Mouse (Mus musculus) Patski (cell line): Measurements from ENCODE around the gene Slc35f4. TPM values are rescaled to one million over a fixed set of nuclear protein-coding genes. Genes with fewer than 3 reads are reported as not detected.

ENCODE experiments used
- ATAC-seq: fragments of 100-300 bp; one replicate; pipeline ENCODE4 v1.8.0; 2021
- CTCF ChIA-PET: fragments of 350-600 bp; sonication (Branson Sonifier 250); formaldehyde crosslinking; loops from one replicate; lab custom pipeline; 2022; ENCODE audit warnings: inconsistent platforms; lab: Charles Lee
- POLR2A ChIA-PET: fragments of 350-600 bp; sonication (Branson Sonifier 250); formaldehyde crosslinking; loops from one replicate; lab custom pipeline; 2022; ENCODE audit warnings: antibody characterized with exemption, inconsistent platforms; lab: Charles Lee
- DNase-seq: peaks from one replicate; pipeline ENCODE4 v3.0.0-alpha.2; 2011; ENCODE audit warnings: low read depth, low spot score
- H3K27me3 ChIP-seq: fragments of 371-371 bp; one replicate; pipeline ENCODE4 v1.5.1; 2021
- CTCF ChIP-seq: fragments of 100-300 bp; IDR thresholded peaks from one replicate; pipeline ENCODE4 v1.5.1; 2021
- in situ Hi-C: fragments of 300-500 bp; cut with MboI; formaldehyde crosslinking; loops from 3 replicates; pipeline ENCODE4 v1.11.1; 2018; ENCODE audit warnings: low pct_unique_long_range_greater_than_20kb, mixed read lengths
- polyA plus RNA-seq: library from polyadenylated mRNA; unstranded; gene quantifications from one replicate; pipeline ENCODE4 v1.2.3, GENCODE M21; 2021

Gene Slc35f4
- polyA plus RNA-seq, 1 experiment from 2014 or later, result not detected

DNA sequence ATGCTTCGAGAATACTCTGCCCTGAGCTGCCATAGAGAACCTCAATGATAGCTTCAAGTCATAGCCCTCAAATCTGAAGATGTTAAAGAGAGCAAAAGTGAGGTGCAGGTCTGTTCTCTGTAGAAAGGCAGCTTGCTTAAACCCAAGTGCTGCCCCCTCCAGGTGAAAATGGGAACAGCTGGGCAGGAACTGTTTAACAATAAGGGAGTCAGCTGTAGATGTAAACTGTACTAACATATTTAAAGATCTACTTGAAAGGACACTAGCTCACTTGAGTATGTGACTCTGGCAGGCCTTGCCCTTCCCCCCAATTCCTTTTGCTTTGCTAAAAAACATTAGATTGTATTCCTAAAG, 177.0 kb downstream of the Slc35f4 start:
- in situ Hi-C loops, result loop anchor here (5.0 kb wide), 1 partner anchor 112 kb away; no protein-coding TSS in a partner anchor
- ChIA-PET POLR2A (interaction anchor here (0.8 kb wide), 1 partner anchor 109 kb away, joined by 4 read pairs; no protein-coding TSS in a partner anchor), CTCF (interaction anchor here (0.7 to 4.0 kb wide), 11 partner anchors 9 to 437 kb away, joined by 3 to 29 read pairs (median 3); no protein-coding TSS in a partner anchor)
- H3K27me3 ChIP-seq, result no peaks in the 10 kb centered on the region
- DNase-seq, result no peak
- ATAC-seq, result peak; percentile 37
- peak; percentile 72 for TF ChIP-seq CTCF

DNA sequence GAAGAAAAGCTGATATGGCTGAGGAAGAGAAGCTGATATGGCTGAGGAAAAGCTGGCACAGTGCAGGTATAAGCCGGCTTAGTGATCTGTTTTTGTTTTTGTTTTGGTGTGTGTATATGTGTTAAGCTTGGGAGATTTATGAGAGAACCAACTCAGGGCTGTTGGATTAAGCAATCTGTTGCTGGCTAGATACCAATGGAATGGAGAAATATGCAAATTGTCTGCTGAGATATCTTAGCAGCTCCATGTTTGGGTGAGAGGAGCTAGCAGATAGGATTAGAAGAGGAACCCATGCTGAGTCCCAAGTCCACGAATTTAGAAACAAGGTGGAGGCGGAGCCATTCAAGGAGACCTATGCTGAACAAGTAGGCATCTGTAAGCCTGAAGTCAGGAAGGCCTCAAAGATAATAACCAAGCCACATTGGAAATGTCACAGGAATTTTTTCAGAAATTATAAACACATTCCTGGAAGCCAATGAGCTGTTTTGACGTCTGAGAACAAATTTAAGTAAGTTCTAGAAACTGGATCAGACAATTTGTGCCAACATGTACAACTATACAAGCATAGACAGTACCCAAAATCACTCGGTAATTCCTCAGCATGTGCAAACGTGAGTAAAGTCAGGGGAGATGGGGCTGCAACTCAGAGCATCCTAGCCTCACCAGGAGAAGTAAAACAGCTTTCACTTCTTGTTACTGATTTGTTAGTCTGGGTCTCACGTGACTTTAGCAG, 177.5 kb downstream of the Slc35f4 start:
- CTCF ChIA-PET, result interaction anchor here (0.7 to 4.0 kb wide), 14 partner anchors 9 to 438 kb away, joined by 3 to 29 read pairs (median 3); no protein-coding TSS in a partner anchor
- DNase-seq, result no peak
- peak; percentile 41 for ATAC-seq
- in situ Hi-C loops, result loop anchor here (5.0 kb wide), 1 partner anchor 111 kb away; no protein-coding TSS in a partner anchor
- H3K27me3 ChIP-seq, result no peaks in the 10 kb centered on the region
- POLR2A ChIA-PET, result interaction anchor here (0.8 kb wide), 1 partner anchor 108 kb away, joined by 4 read pairs; no protein-coding TSS in a partner anchor
- TF ChIP-seq CTCF, result no peak

DNA sequence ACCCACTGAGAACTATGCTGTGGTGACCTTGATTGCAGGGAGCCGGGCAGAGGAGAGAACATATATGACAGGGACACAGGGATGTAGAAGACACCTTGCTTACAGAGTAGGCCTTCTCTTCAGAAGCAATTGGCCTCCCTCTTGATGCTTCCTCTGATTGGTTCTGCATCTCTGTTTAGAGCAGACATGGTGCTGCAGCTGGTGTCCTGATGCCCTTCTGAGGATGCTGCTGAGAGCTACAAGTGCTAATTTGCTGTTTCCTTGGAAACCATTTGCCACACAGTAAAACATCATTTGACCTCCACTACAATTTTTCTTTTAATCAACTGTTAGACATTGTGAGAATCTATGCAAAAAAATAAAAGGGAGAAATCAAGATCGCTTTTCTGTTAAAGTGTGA, 180.0 kb downstream of the Slc35f4 start:
- ATAC-seq, result no peak
- CTCF ChIA-PET, result no interaction called here
- POLR2A ChIA-PET, result no interaction called here
- no peak for TF ChIP-seq CTCF
- no peaks in the 10 kb centered on the region for H3K27me3 ChIP-seq
- in situ Hi-C loops, result loop anchor here (5.0 kb wide), 1 partner anchor 109 kb away; no protein-coding TSS in a partner anchor
- no peak for DNase-seq

DNA sequence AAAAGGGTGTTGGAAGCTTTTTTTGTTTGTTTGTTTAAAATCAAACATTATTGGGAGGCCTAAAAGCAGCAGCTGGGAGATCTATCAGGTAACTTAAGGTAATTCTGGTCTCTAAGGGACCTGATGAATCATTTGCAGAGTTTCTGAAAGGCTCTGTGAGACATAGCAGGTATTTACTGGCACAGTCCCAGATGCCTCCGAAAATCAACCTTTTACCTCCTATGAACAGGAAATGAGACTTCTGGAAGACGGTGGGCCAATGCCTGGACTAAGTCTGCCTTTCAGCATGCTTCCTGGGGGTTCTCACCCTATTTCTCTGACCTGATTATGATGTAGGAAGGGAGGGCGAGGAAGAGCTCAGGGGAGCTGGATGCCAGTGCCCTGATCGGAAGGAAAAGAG, 188.8 kb downstream of the Slc35f4 start:
- no peaks in the 10 kb centered on the region for H3K27me3 ChIP-seq
- ChIA-PET CTCF (interaction anchor here (1.0 to 1.2 kb wide), 2 partner anchors 16 to 20 kb away, joined by 3 to 4 read pairs; no protein-coding TSS in a partner anchor), POLR2A (interaction anchor here (1.0 kb wide), 1 partner anchor 34 kb away, joined by 6 read pairs; no protein-coding TSS in a partner anchor)
- TF ChIP-seq CTCF, result no peak
- ATAC-seq (no peak), DNase-seq (no peak)
- in situ Hi-C loops, result no loop called here

DNA sequence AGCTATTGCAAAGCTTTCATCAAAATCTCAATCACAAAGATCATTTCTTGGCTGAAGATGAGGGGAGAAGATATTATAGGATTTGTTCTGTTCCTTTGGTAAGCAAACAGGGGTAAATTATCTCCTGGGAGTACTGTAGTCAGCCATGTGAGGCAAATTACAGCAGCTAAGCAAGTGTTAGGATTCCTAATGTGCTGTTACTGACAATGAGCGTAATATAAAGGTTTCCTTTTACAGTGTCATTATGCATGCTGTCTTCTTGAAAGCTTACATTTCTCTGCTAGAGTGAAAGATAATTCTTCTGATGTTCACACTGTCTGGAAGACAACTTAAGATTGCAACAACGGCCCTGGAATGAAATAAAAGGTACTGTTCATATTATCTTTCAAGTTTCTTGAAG, 192.0 kb downstream of the Slc35f4 start:
- POLR2A ChIA-PET, result no interaction called here

DNA sequence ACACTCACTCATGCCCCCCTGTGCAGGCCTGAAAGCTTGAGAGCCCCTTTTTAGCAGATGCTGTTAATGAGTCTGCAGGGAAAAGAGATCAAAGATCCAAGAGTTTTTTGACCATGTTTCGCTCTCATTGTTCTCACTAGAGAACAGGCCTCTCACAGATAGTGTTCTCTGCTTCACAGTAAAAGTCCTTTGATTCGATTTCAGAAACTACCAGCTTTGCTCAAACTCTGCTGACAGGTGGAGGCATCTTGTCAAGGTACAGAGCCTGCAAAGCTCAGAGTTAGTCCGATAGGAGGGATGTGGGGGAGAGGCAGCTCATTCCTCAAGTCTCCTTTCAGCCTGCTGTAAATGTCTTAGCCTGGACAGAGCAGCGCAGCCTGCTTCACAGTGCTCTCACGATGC, 209.4 kb downstream of the Slc35f4 start:
- POLR2A ChIA-PET, result no interaction called here
- ATAC-seq (no peak), DNase-seq (no peak)
- in situ Hi-C loops, result no loop called here
- CTCF ChIA-PET, result interaction anchor here (1.6 to 2.0 kb wide), 2 partner anchors 13 to 20 kb away, joined by 3 to 4 read pairs; no protein-coding TSS in a partner anchor
- TF ChIP-seq CTCF, result no peak
- no peaks in the 10 kb centered on the region for H3K27me3 ChIP-seq

More for the DNA sequence above, 192.0 kb downstream of the Slc35f4 start:
- in situ Hi-C loops, result no loop called here
- no peaks in the 10 kb centered on the region for H3K27me3 ChIP-seq
- CTCF ChIA-PET, result interaction anchor here (1.0 kb wide), 1 partner anchor 40 kb away, joined by 3 read pairs; no protein-coding TSS in a partner anchor
- no peak for TF ChIP-seq CTCF
- DNase-seq, result no peak
- no peak for ATAC-seq

DNA sequence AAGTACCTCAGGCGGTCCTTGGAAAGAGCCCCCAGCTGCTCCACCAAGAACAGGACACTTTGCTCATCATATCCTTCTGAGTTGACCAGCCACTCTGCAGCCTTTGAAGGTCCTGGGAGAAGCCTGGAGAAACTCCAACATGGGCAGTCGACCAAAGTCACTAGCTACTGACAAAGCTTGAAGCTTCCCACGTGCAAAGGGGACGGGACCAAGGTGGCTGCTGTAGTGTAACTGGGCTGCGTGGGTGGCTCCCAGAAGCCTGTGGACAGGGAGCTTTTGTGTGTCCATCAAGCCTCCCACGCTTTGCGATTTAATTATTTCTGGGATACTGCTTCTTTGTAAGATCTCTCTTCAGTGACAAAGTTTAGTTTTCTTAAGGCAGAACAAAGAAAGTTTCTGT, 211.9 kb downstream of the Slc35f4 start:
- POLR2A ChIA-PET, result no interaction called here
- CTCF ChIA-PET, result no interaction called here
- no peak for TF ChIP-seq CTCF
- ATAC-seq, result no peak
- no peaks in the 10 kb centered on the region for H3K27me3 ChIP-seq
- no peak for DNase-seq
- in situ Hi-C loops, result no loop called here

DNA sequence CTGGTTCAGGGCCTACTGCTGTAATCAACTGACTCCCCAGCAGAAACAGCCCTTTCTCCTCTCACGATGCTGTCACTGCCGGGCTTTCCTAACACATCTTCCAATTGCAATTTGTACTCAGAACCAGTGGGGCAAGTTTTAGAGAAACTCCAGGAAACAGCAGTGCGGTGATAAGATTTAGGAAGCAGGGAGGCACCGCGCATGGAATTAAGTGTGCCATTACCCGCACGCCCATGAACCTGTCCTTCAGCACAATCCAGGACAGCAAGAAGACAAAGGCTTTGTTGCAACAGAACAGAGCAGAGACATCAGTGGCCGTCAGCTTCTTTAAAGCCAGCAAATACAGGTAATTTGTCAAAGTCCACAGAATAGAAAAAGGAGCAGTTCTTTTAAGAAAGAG, 212.5 kb downstream of the Slc35f4 start:
- no peak for ATAC-seq
- ChIA-PET POLR2A (no interaction called here), CTCF (no interaction called here)
- DNase-seq, result no peak
- H3K27me3 ChIP-seq, result no peaks in the 10 kb centered on the region
- no peak for TF ChIP-seq CTCF
- in situ Hi-C loops, result no loop called here

DNA sequence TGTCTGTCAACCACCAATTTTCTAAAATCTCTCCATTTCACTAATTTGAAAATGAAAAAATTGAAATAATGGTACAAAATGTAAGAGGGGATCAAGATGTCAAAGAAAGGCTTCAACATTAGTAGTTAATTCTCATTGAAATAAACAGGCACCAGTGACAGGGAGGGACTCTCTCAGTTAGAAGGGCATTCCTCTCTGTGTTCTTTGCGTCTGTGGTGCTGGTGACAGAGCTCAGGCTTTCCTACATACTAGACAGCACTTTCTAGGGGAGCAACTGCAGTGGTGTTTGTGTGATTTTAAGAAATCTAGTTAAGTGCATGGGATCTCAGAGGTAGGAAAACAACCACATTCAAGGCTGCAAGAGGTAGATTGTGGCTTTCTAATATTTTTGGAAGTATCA, 214.3 kb downstream of the Slc35f4 start:
- ATAC-seq, result no peak
- TF ChIP-seq CTCF, result no peak
- CTCF ChIA-PET, result interaction anchor here (1.3 kb wide), 1 partner anchor 66 kb away, joined by 3 read pairs; the partner anchor contains the start of gene ccdc198

DNA sequence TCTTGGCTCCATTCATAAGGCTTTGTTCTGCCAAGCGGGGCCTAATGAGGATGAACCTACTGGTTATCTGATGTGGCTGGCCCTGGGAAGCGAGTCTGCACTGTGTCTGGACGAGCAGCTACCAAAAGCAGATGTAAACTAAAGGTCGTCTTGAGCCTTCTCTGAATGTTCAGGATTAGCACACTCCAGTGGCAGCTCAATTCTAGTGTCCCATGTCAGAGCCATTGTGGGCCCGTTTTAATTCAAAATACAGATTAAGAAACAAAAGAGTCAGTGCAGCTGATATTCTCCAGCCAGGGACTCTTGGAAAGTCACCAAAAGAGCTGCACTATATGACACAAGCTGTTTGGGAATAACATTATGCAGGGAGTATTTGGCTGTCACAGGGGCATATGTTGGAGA, 214.8 kb downstream of the Slc35f4 start:
- no peaks in the 10 kb centered on the region for H3K27me3 ChIP-seq
- no peak for ATAC-seq
- DNase-seq, result no peak
- CTCF ChIA-PET, result interaction anchor here (1.3 kb wide), 1 partner anchor 66 kb away, joined by 3 read pairs; the partner anchor contains the start of gene ccdc198
- in situ Hi-C loops, result no loop called here
- POLR2A ChIA-PET, result no interaction called here
- no peak for TF ChIP-seq CTCF

More for the DNA sequence above, 214.3 kb downstream of the Slc35f4 start:
- in situ Hi-C loops, result no loop called here
- no peak for DNase-seq
- POLR2A ChIA-PET, result no interaction called here
- no peaks in the 10 kb centered on the region for H3K27me3 ChIP-seq

DNA sequence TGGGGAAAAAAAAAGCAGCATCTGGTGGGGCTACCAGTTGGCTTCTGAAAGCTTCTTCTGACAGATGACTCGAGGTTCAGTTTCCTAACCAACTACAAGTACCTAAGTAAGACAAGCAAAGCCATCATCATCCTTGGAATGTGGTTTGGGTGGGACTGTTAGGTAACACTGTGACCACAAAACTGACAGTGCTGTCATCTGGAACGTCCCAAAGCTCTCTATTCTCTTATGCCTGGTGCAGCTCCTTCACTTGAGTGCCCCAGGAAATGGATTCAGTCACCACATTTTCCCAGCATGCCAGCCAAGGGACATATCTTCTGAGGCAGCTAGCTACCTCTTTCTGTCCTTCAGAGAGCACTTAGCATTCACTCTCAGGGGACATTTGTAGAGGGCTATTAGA, 216.2 kb downstream of the Slc35f4 start:
- ATAC-seq (peak; percentile 95), DNase-seq (peak; percentile 33)
- in situ Hi-C loops, result no loop called here
- no peak for TF ChIP-seq CTCF
- ChIA-PET POLR2A (no interaction called here), CTCF (interaction anchor here (1.5 kb wide), 1 partner anchor 72 kb away, joined by 3 read pairs; no protein-coding TSS in a partner anchor)
- no peaks in the 10 kb centered on the region for H3K27me3 ChIP-seq
